Mouse (Mus musculus): ENCODE measurements at regions not wholly inside any gene's neighbourhood (a gene's known extent, or its start where the extent isn't known, plus 50 kb on each side); places are given as distances from the start of the nearest gene placed in this dataset.
A peak's percentile ranks its signal among the peaks of the same experiment; 100 is the strongest.
"Not testable (repeated sequence)": the region's sequence is repeated elsewhere in the genome, so short reads cannot be mapped to it uniquely, and the experiment has no call there.

GRCm38 (mm10) chr1:181273540-181274204, 61.9 kb upstream of the Wdr26 start:
- 57% methylated on average over 9 of the region's 10 CpGs for WGBS
- Histone ChIP-seq H3K36me3 (ENCODE audit: control insufficient read depth, insufficient read depth, low read length) (no peaks in the 10 kb centered on the region), H3K27ac (ENCODE audit: control insufficient read depth, insufficient read depth, low read length) (peak overlapping the region; percentile 81; the same call in 1 of the 2 replicates), H3K27me3 (ENCODE audit: control insufficient read depth, insufficient read depth, low read length) (no peaks in the 10 kb centered on the region), H3K4me1 (replicated peaks; ENCODE audit: control insufficient read depth, insufficient read depth, low read length) (peaks cover 5% of the 10 kb centered on the region), H3K4me3 (ENCODE audit: control insufficient read depth, insufficient read depth, low read length) (no peak overlapping the region)
- DNase-seq, result no peak
- TF ChIP-seq POLR2A (IDR thresholded peaks at IDR 0.05; ENCODE audit: control insufficient read depth, extremely low read depth, insufficient read depth, low read length, poor library complexity) (no peak), CTCF (IDR thresholded peaks at IDR 0.05; ENCODE audit: borderline replicate concordance, control insufficient read depth, extremely low read depth, insufficient read depth, low read length, poor library complexity) (no peak)

- Histone ChIP-seq H3K4me1 (replicated peaks; ENCODE audit: control insufficient read depth, insufficient read depth, low read length) (no peaks in the 10 kb centered on the region), H3K27me3 (ENCODE audit: control insufficient read depth, insufficient read depth, low read length) (no peaks in the 10 kb centered on the region), H3K4me3 (ENCODE audit: control insufficient read depth, insufficient read depth, low read length) (no peak overlapping the region), H3K36me3 (ENCODE audit: control insufficient read depth, insufficient read depth, low read length) (no peaks in the 10 kb centered on the region), H3K27ac (ENCODE audit: control insufficient read depth, insufficient read depth, low read length) (no peak overlapping the region)
- TF ChIP-seq CTCF (IDR thresholded peaks at IDR 0.05; ENCODE audit: borderline replicate concordance, control insufficient read depth, extremely low read depth, insufficient read depth, low read length, poor library complexity), result no peak
- no peak for TF ChIP-seq POLR2A (IDR thresholded peaks at IDR 0.05; ENCODE audit: control insufficient read depth, extremely low read depth, insufficient read depth, low read length, poor library complexity)
- DNase-seq, result no peak
- WGBS, result 84% methylated on average over 5 of the region's 5 CpGs
Observed at GRCm38 (mm10) chr1:181280826-181281225, 69.0 kb upstream of the Wdr26 start.

DNA sequence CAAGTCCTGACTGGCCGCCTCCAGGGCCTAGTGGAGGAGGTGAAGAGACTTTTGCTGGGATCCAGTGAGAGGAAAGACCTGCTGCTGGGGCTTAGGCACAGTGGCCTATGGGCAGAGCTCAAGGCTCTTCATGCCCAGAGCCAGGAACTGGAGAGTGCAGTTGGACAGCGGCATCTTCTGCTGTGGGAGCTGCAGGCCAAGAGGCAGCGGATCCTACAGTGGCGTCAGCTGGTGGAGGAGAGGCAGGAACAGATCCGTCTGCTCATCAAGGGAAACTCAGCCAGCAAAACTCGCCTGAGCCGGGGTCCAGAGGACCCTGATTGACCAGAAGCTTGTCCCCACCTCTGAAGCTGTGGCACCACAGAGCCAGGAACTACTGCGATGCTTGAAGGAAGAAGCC, 69.4 kb upstream of the Cnih3 start:
- DNase-seq; H3K4me3 ChIP-seq (ENCODE audit: control insufficient read depth, insufficient read depth, low read length); H3K36me3 ChIP-seq (ENCODE audit: control insufficient read depth, insufficient read depth, low read length); H3K27ac ChIP-seq (ENCODE audit: control insufficient read depth, insufficient read depth, low read length); H3K4me1 ChIP-seq (replicated peaks; ENCODE audit: control insufficient read depth, insufficient read depth, low read length); H3K27me3 ChIP-seq (ENCODE audit: control insufficient read depth, insufficient read depth, low read length): not testable (repeated sequence)
- WGBS, result 98% methylated on average over 8 of the region's 8 CpGs

- WGBS, result 98% methylated on average over 8 of the region's 8 CpGs
- not testable (repeated sequence) for H3K4me1 ChIP-seq (replicated peaks; ENCODE audit: control insufficient read depth, insufficient read depth, low read length); DNase-seq; H3K36me3 ChIP-seq (ENCODE audit: control insufficient read depth, insufficient read depth, low read length); H3K4me3 ChIP-seq (ENCODE audit: control insufficient read depth, insufficient read depth, low read length); H3K27me3 ChIP-seq (ENCODE audit: control insufficient read depth, insufficient read depth, low read length); H3K27ac ChIP-seq (ENCODE audit: control insufficient read depth, insufficient read depth, low read length)
Observed at GRCm38 (mm10) chr1:181283539-181283938, 68.9 kb upstream of the Cnih3 start.

- DNase-seq, result peak; percentile 30
- no peaks in the 10 kb centered on the region for H3K4me1 ChIP-seq (replicated peaks; ENCODE audit: control insufficient read depth, insufficient read depth, low read length)
- H3K36me3 ChIP-seq (ENCODE audit: control insufficient read depth, insufficient read depth, low read length), result no peaks in the 10 kb centered on the region
- WGBS, result 86% methylated on average over 10 of the region's 10 CpGs
- no peaks in the 10 kb centered on the region for H3K27me3 ChIP-seq (ENCODE audit: control insufficient read depth, insufficient read depth, low read length)
- no peak for TF ChIP-seq CTCF (IDR thresholded peaks at IDR 0.05; ENCODE audit: borderline replicate concordance, control insufficient read depth, extremely low read depth, insufficient read depth, low read length, poor library complexity)
- no peak for TF ChIP-seq POLR2A (IDR thresholded peaks at IDR 0.05; ENCODE audit: control insufficient read depth, extremely low read depth, insufficient read depth, low read length, poor library complexity)
- no peak overlapping the region for H3K27ac ChIP-seq (ENCODE audit: control insufficient read depth, insufficient read depth, low read length)
- H3K4me3 ChIP-seq (ENCODE audit: control insufficient read depth, insufficient read depth, low read length), result no peak overlapping the region
Observed at GRCm38 (mm10) chr1:181284301-181285197, 67.9 kb upstream of the Cnih3 start.

DNA sequence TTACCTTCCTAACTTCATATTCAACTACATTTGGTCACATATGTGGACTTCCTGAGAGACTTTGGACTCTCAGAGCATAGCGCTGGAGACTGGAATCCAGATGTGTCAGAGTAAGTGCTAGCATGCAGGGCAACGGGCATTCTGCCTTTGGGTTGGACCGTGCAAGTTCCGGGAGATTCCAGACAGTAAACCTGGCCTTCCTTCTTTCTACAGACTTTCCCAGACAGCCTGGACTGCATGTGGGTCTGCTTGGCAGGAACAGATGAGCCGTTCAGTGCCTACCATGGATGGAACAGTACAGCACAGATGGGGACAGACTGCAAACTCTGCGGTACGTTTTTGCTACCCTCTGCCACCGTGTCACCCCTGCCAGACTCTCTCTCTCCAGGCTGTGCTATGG, 66.8 kb upstream of the Cnih3 start:
- DNase-seq, result no peak
- H3K4me1 ChIP-seq (replicated peaks; ENCODE audit: control insufficient read depth, insufficient read depth, low read length), result no peaks in the 10 kb centered on the region
- H3K36me3 ChIP-seq (ENCODE audit: control insufficient read depth, insufficient read depth, low read length), result no peaks in the 10 kb centered on the region
- no peak for TF ChIP-seq POLR2A (IDR thresholded peaks at IDR 0.05; ENCODE audit: control insufficient read depth, extremely low read depth, insufficient read depth, low read length, poor library complexity)
- TF ChIP-seq CTCF (IDR thresholded peaks at IDR 0.05; ENCODE audit: borderline replicate concordance, control insufficient read depth, extremely low read depth, insufficient read depth, low read length, poor library complexity), result no peak
- WGBS, result 96% methylated on average over 8 of the region's 8 CpGs
- H3K27me3 ChIP-seq (ENCODE audit: control insufficient read depth, insufficient read depth, low read length), result no peaks in the 10 kb centered on the region
- H3K27ac ChIP-seq (ENCODE audit: control insufficient read depth, insufficient read depth, low read length), result no peak overlapping the region
- H3K4me3 ChIP-seq (ENCODE audit: control insufficient read depth, insufficient read depth, low read length), result no peak overlapping the region

DNA sequence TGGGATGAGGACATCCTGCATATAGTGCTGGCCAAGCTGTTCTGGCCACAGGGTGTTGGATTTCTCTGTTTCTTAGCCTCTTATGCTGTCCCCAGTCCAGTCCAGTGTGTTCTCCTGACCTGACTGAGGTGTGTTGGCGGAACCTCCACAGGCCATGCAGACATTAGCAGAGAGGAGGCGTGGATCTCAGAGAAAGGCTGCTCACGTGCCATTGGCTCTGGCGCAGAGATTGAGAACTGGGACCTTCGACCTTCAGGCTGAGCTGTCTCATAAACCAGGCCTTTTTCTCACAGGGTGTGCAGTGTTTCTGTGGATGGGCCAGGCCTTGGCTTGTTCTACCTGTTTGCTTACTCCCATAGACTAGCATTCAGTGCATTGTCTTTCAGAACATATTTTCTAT, 66.3 kb upstream of the Cnih3 start:
- 97% methylated on average over 5 of the region's 5 CpGs for WGBS
- no peaks in the 10 kb centered on the region for H3K27me3 ChIP-seq (ENCODE audit: control insufficient read depth, insufficient read depth, low read length)
- no peaks in the 10 kb centered on the region for H3K4me1 ChIP-seq (replicated peaks; ENCODE audit: control insufficient read depth, insufficient read depth, low read length)
- no peak overlapping the region for H3K27ac ChIP-seq (ENCODE audit: control insufficient read depth, insufficient read depth, low read length)
- no peaks in the 10 kb centered on the region for H3K36me3 ChIP-seq (ENCODE audit: control insufficient read depth, insufficient read depth, low read length)
- H3K4me3 ChIP-seq (ENCODE audit: control insufficient read depth, insufficient read depth, low read length), result no peak overlapping the region
- TF ChIP-seq POLR2A (IDR thresholded peaks at IDR 0.05; ENCODE audit: control insufficient read depth, extremely low read depth, insufficient read depth, low read length, poor library complexity), result no peak
- no peak for TF ChIP-seq CTCF (IDR thresholded peaks at IDR 0.05; ENCODE audit: borderline replicate concordance, control insufficient read depth, extremely low read depth, insufficient read depth, low read length, poor library complexity)
- DNase-seq, result no peak
